In the genomic region with DNA sequence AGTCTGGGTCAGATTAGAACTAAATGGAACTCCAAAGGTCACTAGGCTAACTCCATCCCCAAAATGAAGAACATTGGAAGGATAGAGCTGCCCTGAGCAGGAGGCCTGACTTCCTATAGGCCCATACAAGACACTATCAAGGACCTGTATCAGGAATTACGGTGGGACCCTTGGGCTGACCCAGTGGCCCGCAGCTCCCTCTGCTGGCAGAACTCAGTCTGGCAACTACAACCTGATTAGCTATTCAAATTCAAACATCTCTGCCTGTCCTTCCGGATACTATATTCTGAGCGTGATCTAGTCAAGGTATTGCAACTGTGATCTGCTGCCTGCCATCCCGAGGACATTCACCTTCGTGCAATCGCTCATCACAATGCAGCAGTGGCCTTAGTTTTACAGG, we compare ENCODE assay signal across 9 mouse cellular contexts.
DNase-seq lines count a peak whose midpoint lies in the region; ATAC-seq and TF ChIP-seq lines count a peak whose summit lies in the region.
"Had no signal": no experiment of that assay in that cellular context is flagged by ENCODE, and none has a peak within 500 bp of the region (broad histone marks: within the 10 kb centered on the region; RNA-seq: fewer than 3 reads in every experiment).

No protein-coding gene starts in this region.

- H3K4me2 ChIP-seq in hindbrain, embryonic 11.5 days (replicated peaks; ENCODE audit: low read depth, low read length) = no peak overlapping the region
- no peak overlapping the region for H3K4me2 ChIP-seq in limb, embryonic 14.5 days (replicated peaks; ENCODE audit: low read depth, low read length, severe bottlenecking)

- no peaks in the 10 kb centered on the region for H3K36me3 ChIP-seq in hindbrain, embryonic 11.5 days (ENCODE audit: control insufficient read depth, insufficient read depth, low read length)
- H3K36me3 ChIP-seq in limb, embryonic 14.5 days (ENCODE audit: control insufficient read depth, insufficient read depth, low read length) = no peaks in the 10 kb centered on the region

- no peaks in the 10 kb centered on the region for H3K27me3 ChIP-seq in hindbrain, embryonic 11.5 days (ENCODE audit: control insufficient read depth, insufficient read depth, low read length)
- H3K27me3 ChIP-seq in limb, embryonic 14.5 days (ENCODE audit: control insufficient read depth, insufficient read depth, low read length) = no peaks in the 10 kb centered on the region

- no peaks in the 10 kb centered on the region for H3K4me1 ChIP-seq in hindbrain, embryonic 11.5 days (replicated peaks; ENCODE audit: control insufficient read depth, insufficient read depth, low read length)
- no peaks in the 10 kb centered on the region for H3K4me1 ChIP-seq in limb, embryonic 14.5 days (ENCODE audit: control insufficient read depth, insufficient read depth, low read length)

- DNase-seq in ovary, postnatal 14 days (ENCODE audit: low spot score) = peak; percentile 22
- DNase-seq in ovary, adult 18-20 months (ENCODE audit: low spot score) = no peak
- DNase-seq in R1 (ENCODE audit: low read depth, low spot score) = peak; percentile 58
- DNase-seq in embryo, embryonic 9.5 days (ENCODE audit: extremely low spot score) = peak; percentile 69
- peak; percentile 77 for DNase-seq in hindbrain, embryonic 11.5 days (ENCODE audit: low spot score)
- peak; percentile 26 for DNase-seq in limb, embryonic 14.5 days (ENCODE audit: low spot score)
- peak; percentile 30 to 51 for DNase-seq in natural killer cell, adult 2 months (ENCODE audit: low spot score in 2 of 2)
- DNase-seq in c-Kit-positive CD71-positive TER-119-positive erythroid progenitor cells, embryonic 14.5 days (ENCODE audit: low spot score) = no peak

- no peak for TF ChIP-seq POLR2A in limb, embryonic 14.5 days (IDR thresholded peaks at IDR 0.05; ENCODE audit: borderline replicate concordance, extremely low read depth, insufficient read depth, insufficient read length)

- H3K9me3 ChIP-seq in hindbrain, embryonic 11.5 days (ENCODE audit: control insufficient read depth, low read length) = no peaks in the 10 kb centered on the region
- no peaks in the 10 kb centered on the region for H3K9me3 ChIP-seq in limb, embryonic 14.5 days (ENCODE audit: control insufficient read depth, low read length)

- peak; percentile 59 for ATAC-seq in hindbrain, embryonic 11.5 days (ENCODE audit: low FRiP score)
- ATAC-seq in limb, embryonic 14.5 days (ENCODE audit: low FRiP score, low read depth) = no peak

- no peak overlapping the region for H3K9ac ChIP-seq in hindbrain, embryonic 11.5 days (ENCODE audit: low read depth, low read length)
- H3K9ac ChIP-seq in limb, embryonic 14.5 days (ENCODE audit: low read depth, low read length, severe bottlenecking) = no peak overlapping the region

- H3K4me3 ChIP-seq in hindbrain, embryonic 11.5 days (ENCODE audit: low read depth, low read length) = no peak overlapping the region
- no peak overlapping the region for H3K4me3 ChIP-seq in limb, embryonic 14.5 days (replicated peaks; ENCODE audit: low read length)
- H3K4me3 ChIP-seq: myocyte had no signal

- 26% methylated on average over 7 of the region's 7 CpGs for WGBS in hindbrain, embryonic 11.5 days
- WGBS in limb, embryonic 14.5 days = 23% methylated on average over 7 of the region's 7 CpGs

- no peak overlapping the region for H3K27ac ChIP-seq in hindbrain, embryonic 11.5 days (ENCODE audit: low read depth, low read length)
- no peak overlapping the region for H3K27ac ChIP-seq in limb, embryonic 14.5 days (replicated peaks; ENCODE audit: low read depth, low read length)

Comparison
In these comparisons a context has a peak if more than half of its experiments do, and no peak if none do; other contexts are left out.
1. DNase-seq: peak in ovary, postnatal 14 days (single experiment), R1 (single experiment), embryo, embryonic 9.5 days (single experiment), hindbrain, embryonic 11.5 days (single experiment), limb, embryonic 14.5 days (single experiment) and natural killer cell, adult 2 months (2 of 2); none in ovary, adult 18-20 months (single experiment) and c-Kit-positive CD71-positive TER-119-positive erythroid progenitor cells, embryonic 14.5 days (single experiment).